Mouse (Mus musculus) activated CD4-positive, CD25-positive, alpha-beta regulatory T cell, adult 9 weeks (primary cell): ENCODE data around the gene Gm21586. TPM values are rescaled to one million over a fixed set of nuclear protein-coding genes. Genes with fewer than 3 reads are reported as not detected.

ENCODE experiments used
- polyA plus RNA-seq: library from polyadenylated mRNA; unstranded; fragments of 100-300 nt; shearing (Covaris generic); gene quantifications from one replicate; pipeline ENCODE4 v1.2.1, GENCODE M21; 2017

Gm21586 gene
- not detected for polyA plus RNA-seq

DNA sequence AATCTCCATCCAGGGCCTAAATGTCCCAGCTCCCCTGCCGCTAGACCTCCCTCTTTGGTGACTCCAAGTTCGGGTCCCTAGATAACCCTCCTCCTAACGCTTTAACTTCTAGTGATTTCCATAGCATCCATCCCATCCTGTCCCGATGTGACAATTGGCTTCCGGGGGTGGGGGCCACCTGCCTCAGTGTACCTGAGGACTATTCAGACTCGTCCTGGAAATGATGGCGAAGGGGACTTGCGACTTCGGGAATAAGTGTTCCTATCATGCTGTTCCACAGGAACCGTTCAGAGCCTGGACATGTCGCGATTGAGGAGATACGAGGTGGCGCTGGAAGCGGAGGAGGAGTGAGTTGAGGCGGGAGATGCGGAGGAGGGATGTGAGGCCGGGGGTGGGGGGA is at the start of gene Gm21586:
TSS of gene Gm21586 (plus strand) at position 301 of the 400 bp plus-strand sequence.

GRCm38 (mm10) chr4:42466452-42466851 is 27.3 kb downstream of the Gm21586 start, which contains the start of gene Gm2163:
Gm2163 (plus strand) TSS chr4:42466752.

Other genes starting within 250 kb of the Gm21586 start
- not detected for gene Gm10600, start 198.7 kb upstream of the Gm21586 start, polyA plus RNA-seq
- gene Ccl21b, start 183.6 kb upstream of the Gm21586 start, polyA plus RNA-seq, result not detected
- not detected for gene Gm21953, start 145.1 kb upstream of the Gm21586 start, polyA plus RNA-seq
- gene Fam205a3, start 121.0 kb upstream of the Gm21586 start, polyA plus RNA-seq, result not detected
- not detected for gene Gm2163, start 27.4 kb downstream of the Gm21586 start, polyA plus RNA-seq
- not detected for gene Fam205a2, start 88.8 kb downstream of the Gm21586 start, polyA plus RNA-seq
- not detected for gene Gm10591, start 172.8 kb downstream of the Gm21586 start, polyA plus RNA-seq
- gene Gm2564, start 190.3 kb downstream of the Gm21586 start, polyA plus RNA-seq, result not detected
- gene Ccl27b, start 215.9 kb downstream of the Gm21586 start, polyA plus RNA-seq, result not detected
- gene Il11ra2, start 222.5 kb downstream of the Gm21586 start, polyA plus RNA-seq, result not detected